Mouse (Mus musculus): ENCODE results near the gene Pld1.

The Pld1 gene

DNA sequence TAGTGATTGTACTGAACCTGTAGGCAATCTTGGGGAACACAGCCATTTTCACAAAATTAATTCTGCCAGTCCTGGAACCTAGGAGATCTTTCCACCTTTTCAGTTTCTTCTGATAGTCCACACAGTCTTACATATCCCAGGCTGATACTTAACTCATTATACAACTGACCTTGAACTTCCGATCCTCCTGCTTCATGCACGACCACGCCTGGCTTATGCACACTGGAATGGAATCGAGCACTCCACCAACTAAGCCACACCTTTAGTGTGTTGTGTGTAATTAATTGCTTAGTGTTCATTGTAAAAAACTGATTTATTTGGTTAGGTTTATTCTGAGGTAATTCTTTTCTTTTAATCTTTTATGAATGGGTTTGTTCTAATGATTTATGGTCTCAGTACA lies 122.2 kb downstream of the Pld1 start:
- no peak for DNase-seq

DNA sequence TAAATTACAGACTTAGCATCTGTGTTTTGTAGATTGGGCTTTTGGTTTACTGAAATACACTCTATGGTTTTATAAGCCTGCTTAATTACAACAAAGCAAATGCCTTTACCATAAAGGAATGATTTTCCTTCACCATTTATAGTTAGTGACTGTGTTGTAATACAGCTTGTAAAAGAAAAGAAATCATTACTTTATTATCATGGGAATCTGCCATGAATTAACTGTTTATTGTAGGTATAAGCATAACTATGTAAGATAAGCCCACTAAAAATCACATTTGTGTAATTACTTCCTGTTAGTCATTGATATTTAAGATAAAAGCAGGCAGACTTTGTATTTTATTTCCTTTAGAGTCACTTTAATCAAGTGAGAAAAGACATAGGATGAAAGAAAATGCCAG lies 122.7 kb downstream of the Pld1 start:
- no peak for DNase-seq

DNA sequence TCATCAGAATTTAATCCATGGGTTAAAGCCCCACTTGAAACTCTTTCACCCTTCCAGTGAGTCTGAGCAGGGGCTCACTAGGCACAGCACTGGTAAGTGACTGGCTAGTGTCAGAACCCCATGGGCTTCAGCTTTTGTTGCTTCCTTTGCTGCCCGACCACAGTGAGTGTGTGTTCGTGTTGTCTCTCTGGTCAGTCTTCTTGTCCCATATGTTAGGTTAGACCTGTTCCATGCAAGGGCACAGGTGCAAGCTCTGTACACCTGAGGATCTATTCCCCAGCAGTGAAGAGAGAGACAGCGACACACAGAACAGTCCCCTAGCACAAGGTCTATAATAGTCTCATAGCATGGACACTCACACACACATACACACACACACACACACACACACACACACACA lies 140.7 kb downstream of the Pld1 start:
- no peak for DNase-seq

- DNase-seq, result no peak
Observed at GRCm38 (mm10) chr3:28080116-28080515, 141.6 kb downstream of the Pld1 start.

- no peak for DNase-seq
Observed at GRCm38 (mm10) chr3:28081012-28081411, 142.5 kb downstream of the Pld1 start.

DNA sequence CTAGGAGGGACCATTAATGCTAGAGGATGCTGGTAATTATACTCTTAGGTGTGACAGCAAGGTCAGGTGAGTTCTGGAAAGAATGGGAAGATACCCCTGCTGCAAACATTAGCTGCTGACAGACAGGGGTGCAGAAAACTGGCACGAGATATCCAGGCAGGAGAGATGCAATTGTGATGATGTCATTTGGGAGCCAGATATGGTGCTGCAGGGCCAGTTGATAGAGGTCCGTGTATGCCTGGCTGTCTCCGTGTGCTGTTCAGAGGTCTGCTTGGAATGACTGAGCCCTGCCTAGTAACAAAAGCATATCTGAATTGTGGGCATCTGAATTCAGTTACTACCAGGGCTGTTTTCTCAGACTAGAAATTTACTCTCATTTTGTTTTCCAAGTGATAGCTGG lies 144.7 kb downstream of the Pld1 start:
- no peak for DNase-seq

DNA sequence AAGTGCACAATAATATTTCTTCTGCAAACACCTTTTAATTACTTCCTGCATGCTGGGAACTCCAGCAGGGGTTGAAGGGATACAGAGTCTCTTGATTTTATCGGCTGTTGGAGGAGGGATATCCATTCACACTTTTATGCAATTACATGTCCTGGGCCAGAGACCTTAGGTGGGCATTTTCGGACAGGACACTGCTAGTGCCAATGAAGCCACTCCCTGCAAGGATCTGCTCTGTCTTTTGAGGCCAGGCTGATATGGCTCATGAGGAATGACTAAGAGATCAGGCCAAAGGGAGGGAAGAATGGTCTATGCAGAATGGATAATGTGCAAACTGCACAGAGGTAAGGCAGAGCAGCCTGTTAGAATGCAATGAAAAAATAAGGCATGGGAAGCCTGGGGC lies 145.8 kb downstream of the Pld1 start:
- no peak for DNase-seq

GRCm38 (mm10) chr3:28091296-28091695 lies 152.8 kb downstream of the Pld1 start:
- no peak for DNase-seq

DNA sequence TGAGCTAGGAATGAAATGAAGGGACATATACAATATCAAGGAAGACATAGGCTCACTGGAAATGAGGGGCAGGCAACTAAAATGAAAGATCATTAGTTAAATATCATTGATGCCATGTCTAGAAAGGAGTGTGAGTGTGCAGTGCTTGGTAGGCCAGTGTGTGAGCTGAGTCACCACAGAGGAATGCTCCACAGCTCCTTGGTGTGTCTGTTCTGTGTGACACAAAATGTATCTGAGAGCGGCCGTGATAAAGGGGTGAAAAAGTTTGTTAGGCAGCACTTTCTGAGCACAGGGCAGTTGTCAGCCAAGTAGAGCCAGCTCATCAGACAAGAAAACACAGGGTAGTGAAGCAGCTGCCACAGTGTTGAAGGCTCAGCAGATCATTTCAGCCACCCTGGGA lies 153.2 kb downstream of the Pld1 start:
- DNase-seq, result no peak

DNA sequence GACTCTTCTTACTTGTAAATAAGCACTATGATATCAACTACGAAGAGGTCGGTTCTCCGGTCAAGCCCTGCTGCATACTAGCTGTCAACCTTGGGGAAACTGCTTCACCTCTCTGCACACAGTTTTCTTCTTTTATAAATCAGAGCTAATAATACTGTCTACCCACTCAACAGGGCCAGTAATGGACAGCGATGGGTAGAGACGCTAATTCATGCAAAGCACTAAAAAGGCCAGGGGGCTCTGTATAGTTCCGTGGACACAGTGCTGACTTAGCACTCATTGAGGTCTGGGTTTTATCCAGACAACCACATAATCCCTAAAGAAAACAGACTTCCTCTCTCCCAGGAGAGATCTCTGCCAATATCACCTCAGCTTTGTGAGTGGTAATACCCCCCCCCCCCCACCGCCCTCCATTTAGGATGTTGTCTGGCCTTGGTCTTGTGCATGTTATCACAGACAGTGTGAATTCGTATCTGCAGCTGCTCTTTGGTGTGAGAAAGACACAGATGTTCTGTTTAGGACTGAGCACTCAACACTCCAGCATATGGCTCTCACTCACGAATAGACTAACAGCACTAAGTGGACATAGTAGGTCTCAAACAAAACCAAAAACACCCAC lies 155.3 kb downstream of the Pld1 start:
- DNase-seq, result no peak

DNA sequence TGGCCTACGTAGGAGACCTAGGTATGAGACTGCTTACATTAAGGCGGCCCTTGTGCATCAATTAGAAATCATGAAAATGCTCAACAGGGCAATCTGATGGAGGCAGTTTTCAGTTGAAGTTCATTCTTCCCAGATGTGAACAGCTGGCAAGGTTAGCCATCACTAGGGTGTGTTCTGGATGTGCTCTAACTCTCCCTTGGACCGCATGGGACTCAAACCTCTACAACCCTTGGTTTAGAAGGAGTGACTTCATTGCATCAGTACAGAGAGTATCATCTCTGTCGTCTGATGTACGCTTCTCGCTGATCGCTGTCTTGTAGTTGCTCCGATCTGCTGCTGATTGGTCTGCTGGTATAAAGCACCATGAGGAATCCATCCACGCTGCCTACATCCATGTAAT lies 157.0 kb downstream of the Pld1 start:
- DNase-seq, result no peak

DNA sequence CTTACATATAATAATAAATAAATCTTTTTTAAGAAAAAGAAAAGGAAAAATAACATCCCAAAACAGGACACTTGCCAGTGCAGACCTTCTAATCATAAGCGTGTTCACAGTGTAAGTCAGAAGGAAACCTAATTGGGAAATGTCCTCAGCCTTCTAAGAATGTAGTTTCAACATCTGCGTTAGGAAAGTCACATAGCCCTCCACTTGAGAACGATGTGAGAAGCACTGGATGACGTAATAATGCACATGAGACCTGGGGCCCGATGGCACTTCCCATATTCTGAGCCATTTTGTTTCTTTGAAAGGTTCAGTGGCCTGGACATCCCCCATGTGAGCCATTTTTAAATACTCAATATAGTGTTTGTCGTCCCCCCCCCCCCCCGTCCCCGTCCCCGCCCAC lies 160.7 kb downstream of the Pld1 start:
- DNase-seq, result no peak

DNA sequence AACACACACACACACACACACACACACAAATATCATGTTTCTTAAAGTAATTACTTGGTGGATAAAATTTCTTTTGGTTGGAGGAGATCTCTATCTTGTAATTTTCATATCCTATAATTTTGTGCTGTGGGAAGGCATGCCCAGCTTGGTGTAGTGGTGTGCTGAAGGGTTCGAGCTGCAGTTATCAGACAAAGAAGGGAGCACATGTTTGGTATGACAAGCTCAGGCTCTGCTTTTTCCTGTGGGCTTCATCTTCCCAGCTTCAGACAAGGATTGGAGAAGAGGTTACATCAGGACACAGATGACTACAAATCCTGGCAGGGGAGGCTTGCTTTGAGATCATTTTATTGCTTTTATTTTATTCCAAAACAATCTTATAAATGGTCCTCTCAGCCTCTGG lies 166.5 kb downstream of the Pld1 start:
- DNase-seq, result no peak

- peak; percentile 71 for DNase-seq
Observed at GRCm38 (mm10) chr3:28107446-28108004, 169.0 kb downstream of the Pld1 start.

- no peak for DNase-seq
Observed at GRCm38 (mm10) chr3:28111516-28111915, 173.0 kb downstream of the Pld1 start.

DNA sequence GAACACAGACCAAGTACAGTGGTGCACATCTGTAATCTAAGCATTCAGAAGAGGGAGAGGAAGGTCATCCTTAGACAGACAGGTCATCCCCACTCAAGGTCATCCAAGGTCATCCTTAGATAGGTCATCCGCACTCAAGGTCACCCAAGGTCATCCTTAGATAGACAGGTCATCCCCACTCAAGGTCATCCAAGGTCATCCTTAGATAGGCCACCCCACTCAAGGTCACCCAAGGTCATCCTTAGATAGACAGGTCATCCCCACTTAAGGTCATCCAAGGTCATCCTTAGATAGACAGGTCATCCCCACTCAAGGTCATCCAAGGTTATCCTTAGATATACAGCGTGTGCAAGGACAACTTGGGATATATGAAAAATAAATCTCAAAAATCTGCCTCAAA lies 175.4 kb downstream of the Pld1 start:
- no peak for DNase-seq

DNA sequence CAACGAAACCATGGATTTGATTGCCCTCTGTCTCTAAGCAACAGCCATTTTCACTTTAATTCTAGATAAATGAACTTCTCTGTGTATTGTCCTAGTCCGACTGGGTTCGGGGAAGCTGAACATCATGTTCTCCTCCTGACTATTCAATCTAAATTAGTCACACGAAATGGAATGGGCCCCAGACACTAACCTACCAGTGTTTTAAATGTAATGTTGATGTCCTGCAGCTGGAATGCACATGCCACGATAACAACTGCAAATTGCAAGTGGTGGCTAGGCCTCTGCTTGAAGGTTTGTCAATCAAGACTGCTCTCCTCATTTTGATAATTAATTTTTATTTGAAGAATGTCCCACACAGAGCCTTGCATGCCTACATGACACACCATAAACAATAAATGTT lies 203.2 kb downstream of the Pld1 start:
- DNase-seq, result no peak

DNA sequence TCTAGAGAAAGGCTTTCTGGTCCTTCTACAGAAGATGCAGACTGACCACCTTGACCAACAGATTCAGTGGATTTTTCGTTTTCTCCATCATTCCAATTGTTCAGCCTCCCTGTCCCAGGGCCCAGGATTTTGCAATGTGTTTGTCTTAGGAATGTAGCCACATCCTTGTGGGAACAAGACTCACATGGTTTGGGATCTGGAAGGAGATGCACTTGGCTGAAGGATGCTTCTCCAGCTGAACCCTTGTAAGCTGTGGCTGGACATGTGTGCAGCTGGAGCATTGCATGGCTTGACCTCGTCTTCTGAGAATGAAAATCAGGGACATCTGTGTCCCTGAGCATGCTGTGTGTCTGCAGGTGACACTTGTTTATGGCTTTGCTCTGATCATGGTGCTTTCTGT lies 203.6 kb downstream of the Pld1 start:
- DNase-seq, result no peak

DNA sequence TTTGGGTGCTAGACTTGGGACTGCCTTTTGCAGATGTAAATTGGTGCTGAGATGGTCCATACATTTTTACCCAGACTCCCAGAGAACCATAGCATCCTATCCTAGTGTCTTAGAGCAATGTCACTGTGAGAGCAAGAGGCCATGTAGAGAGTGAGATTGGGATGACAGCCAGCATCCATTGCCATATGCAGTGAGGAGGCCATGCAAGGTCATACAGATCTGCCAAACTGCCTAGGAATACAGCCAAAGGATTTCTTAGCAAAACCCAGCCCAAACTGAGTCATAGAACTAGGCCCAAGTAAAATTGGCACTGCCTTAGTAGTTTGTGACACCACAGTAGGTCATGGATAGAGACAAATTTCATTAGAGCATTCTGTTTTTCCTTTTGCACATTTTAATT lies 206.2 kb downstream of the Pld1 start:
- no peak for DNase-seq

- no peak for DNase-seq
Observed at GRCm38 (mm10) chr3:28145461-28145860, 207.0 kb downstream of the Pld1 start.

DNA sequence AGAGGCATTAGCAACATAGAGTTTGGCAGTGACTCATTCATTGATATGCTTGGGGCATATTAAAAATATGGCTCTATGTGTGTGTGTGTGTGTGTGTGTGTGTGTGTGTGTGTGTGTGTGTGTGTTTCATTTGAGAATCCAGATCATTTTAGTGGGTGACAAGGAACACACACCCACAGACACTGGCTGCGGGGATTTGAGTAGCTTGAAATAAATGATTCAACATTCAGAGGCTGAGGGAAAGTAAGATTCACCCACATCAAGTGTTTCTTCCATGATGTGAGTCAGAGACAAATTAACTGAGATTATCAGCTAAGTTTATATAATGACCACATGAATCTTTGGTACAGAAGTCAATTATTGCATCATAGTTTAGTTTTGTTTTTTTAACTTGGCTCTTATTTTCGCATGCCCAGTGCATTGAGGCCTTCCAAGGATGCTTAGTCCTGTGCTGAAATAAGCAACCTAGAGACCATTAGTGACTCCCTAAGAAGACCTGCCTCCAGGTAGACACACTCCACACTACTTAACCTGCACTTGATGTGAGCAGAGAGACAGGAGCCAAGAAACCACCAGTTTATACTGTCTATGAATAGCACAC lies 211.3 kb downstream of the Pld1 start:
- no peak for DNase-seq

DNA sequence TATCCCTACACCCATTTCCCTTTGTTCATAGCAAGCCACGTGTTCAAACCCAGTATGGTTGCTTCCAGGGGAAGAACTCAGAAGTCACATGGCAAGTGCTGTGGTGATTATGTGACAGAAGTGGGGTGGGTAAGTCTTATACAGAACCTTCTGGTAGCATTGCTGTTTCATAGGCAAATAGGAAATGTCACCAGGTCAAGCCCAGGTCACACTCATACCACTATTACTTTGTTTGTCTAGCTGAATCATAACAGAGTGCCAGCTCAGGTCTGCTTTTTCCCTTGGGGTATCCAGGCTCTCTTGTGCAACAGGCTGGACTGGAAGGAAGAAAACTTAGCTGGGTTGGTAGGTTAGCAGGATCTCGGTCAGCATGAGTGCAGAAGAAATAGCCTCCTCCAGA lies 219.5 kb downstream of the Pld1 start:
- DNase-seq, result no peak

DNA sequence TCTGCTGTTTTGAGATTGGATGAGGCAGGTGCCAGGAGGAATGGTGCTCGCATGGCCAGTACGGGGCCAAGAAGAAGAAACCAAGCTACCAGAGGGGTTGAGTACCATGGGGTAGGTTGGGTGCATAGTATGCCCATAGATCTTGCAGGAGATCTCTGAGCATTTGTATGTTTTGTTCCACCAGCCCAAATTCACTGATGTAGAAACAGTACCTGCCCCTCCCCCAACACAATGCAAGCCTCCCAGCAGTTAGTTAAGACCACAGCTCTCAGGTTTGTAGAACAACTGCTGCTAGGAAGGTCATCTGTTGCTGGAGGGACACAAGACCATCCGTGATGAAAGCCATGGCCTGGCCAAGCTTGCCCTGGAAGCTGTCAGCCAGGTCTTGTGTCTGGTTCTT lies 220.4 kb downstream of the Pld1 start:
- no peak for DNase-seq

- no peak for DNase-seq
Observed at GRCm38 (mm10) chr3:28162346-28162745, 223.9 kb downstream of the Pld1 start.

GRCm38 (mm10) chr3:28164678-28165077 lies 226.2 kb downstream of the Pld1 start:
- DNase-seq, result no peak
